Mouse (Mus musculus): Measurements from ENCODE around the gene Nckap5.

- no peak for TF ChIP-seq BHLHE40 (IDR thresholded peaks at IDR 0.05; ENCODE audit: borderline replicate concordance, low read depth, low read length)
- TF ChIP-seq EP300 (IDR thresholded peaks at IDR 0.05; ENCODE audit: low read depth in 1 of 2, low read length in 2 of 2): no peak
- no peak for TF ChIP-seq NELFE (IDR thresholded peaks at IDR 0.05; ENCODE audit: low read depth, low read length)
- TF ChIP-seq MAX (IDR thresholded peaks at IDR 0.05; ENCODE audit: low read length): no peak
- TF ChIP-seq CTCF (IDR thresholded peaks at IDR 0.05 in 2 of 3, conservative IDR thresholded peaks at IDR 0.05 in 1 of 3; ENCODE audit: control insufficient read depth in 1 of 3, insufficient read depth in 1 of 3, low read depth in 2 of 3, low read length in 3 of 3, poor library complexity in 1 of 3, severe bottlenecking in 1 of 3): no peak
These were observed 498.6 kb downstream of the Nckap5 start for GRCm38 (mm10) chr1:126332026-126332425.

Data from MEL (cell line).